Mouse (Mus musculus) megakaryocyte progenitor cell, adult 5-6 weeks (primary cell): Measurements from ENCODE around the gene Nsun6. TPM values are rescaled to one million over a fixed set of nuclear protein-coding genes. Genes with fewer than 3 reads are reported as not detected.

Source experiments
- ATAC-seq: replicated peaks from 2 replicates; pipeline ENCODE4 v1.8.0; 2016; ENCODE audit warnings: mild to moderate bottlenecking, moderate TSS enrichment, inconsistent platforms; ENCODE audit not compliant: poor library complexity
- total RNA-seq, 2 experiments: library from RNA; stranded (forward) in 1 of 2; stranded (reverse) in 1 of 2; fragments of 157-497, 149-512 nt in 1 of 2; fragments of 200-1000 nt in 1 of 2; gene quantifications; 2 replicates each; pipeline versions ENCODE4 v1.2.3 to v1.2.4; 2015 to 2017

Nsun6 gene
- total RNA-seq, 2 experiments from 2014 or later, result 8.9 to 16.0 TPM

DNA sequence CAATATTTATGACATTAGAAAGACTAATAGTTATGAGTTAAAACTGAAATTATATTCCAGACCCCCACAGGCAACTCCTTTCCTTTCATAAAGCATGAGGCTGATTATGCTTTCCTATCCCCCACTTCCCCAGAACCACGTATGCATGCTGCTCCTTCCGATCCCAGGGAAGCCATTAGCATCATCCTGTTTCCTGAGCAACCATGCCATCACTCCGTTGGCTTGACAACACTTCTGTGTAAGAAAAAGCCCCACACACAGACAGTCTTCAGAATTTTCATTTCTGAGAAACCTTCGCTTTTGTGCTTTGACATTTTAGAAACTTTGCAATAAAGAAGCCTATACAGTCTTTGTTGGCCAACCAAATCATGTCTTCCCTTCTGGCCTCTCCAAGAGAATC, 58.8 kb downstream of the Nsun6 start:
- no peak for ATAC-seq

DNA sequence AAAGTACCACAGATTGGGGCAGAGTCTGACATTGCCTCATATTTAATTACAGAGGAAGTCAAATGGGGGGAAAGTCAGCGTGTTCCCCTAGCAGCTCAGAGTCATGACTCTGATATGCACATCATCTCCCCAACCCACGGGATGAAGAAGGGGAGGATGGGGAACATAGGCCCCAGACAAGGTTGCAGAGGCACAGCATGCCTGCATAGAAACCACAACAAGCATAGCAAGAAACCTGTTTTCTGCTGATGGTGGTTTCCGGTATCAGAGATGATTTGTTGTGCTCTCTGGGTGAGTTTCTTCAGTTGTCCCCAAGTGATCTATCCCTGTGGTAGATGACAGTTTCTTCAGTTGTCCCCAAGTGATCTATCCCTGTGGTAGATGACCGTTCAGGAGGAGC, 62.3 kb downstream of the Nsun6 start:
- ATAC-seq, result no peak

GRCm38 (mm10) chr2:14989350-14989749, 65.5 kb downstream of the Nsun6 start:
- no peak for ATAC-seq

- no peak for ATAC-seq
Observed at GRCm38 (mm10) chr2:14988451-14988850, 66.4 kb downstream of the Nsun6 start.

GRCm38 (mm10) chr2:14984029-14984428, 70.8 kb downstream of the Nsun6 start:
- no peak for ATAC-seq

- peak; percentile 70 for ATAC-seq
Observed at GRCm38 (mm10) chr2:14961493-14961892, 93.4 kb downstream of the Nsun6 start.

GRCm38 (mm10) chr2:14960963-14961488, 93.8 kb downstream of the Nsun6 start:
- peak; percentile 81 for ATAC-seq

- no peak for ATAC-seq
Observed at GRCm38 (mm10) chr2:14953090-14953489, 101.8 kb downstream of the Nsun6 start.

Other genes starting within 250 kb of the Nsun6 start
- gene Arl5b, start 5.7 kb downstream of the Nsun6 start, total RNA-seq (2015), result 21.2 and 26.4 TPM in 2 replicates
- 8.5 and 10.9 TPM in 2 replicates for gene Arl5b, start 5.7 kb downstream of the Nsun6 start, total RNA-seq (2017)